Mouse (Mus musculus): ENCODE results near the gene Lbp.

The Lbp gene

GRCm38 (mm10) chr2:158308276-158308675, 2.0 kb downstream of the Lbp start:
- DNase-seq (ENCODE audit: low spot score in 2 of 2) = no peak

- no peak for DNase-seq (ENCODE audit: low spot score in 2 of 2)
Observed at GRCm38 (mm10) chr2:158313089-158313488, 6.8 kb downstream of the Lbp start.

- no peak for DNase-seq (ENCODE audit: low spot score in 2 of 2)
Observed at GRCm38 (mm10) chr2:158316371-158316770, 10.1 kb downstream of the Lbp start.

- DNase-seq (ENCODE audit: low spot score in 2 of 2) = peak in 1 of 2 experiments; percentile 66
Observed at GRCm38 (mm10) chr2:158317026-158317425, 10.7 kb downstream of the Lbp start.

- no peak for DNase-seq (ENCODE audit: low spot score in 2 of 2)
Observed at GRCm38 (mm10) chr2:158321596-158321995, 15.3 kb downstream of the Lbp start.

GRCm38 (mm10) chr2:158322845-158323244, 16.6 kb downstream of the Lbp start:
- DNase-seq (ENCODE audit: low spot score in 2 of 2) = no peak

- DNase-seq (ENCODE audit: low spot score in 2 of 2) = no peak
Observed at GRCm38 (mm10) chr2:158324531-158325190, 18.4 kb downstream of the Lbp start.

GRCm38 (mm10) chr2:158325609-158326008, 19.3 kb downstream of the Lbp start:
- no peak for DNase-seq (ENCODE audit: low spot score in 2 of 2)

GRCm38 (mm10) chr2:158334356-158334755, 28.1 kb downstream of the Lbp start:
- DNase-seq (ENCODE audit: low spot score in 2 of 2) = no peak

- no peak for DNase-seq (ENCODE audit: low spot score in 2 of 2)
Observed at GRCm38 (mm10) chr2:158337698-158338097, 31.4 kb downstream of the Lbp start.

GRCm38 (mm10) chr2:158339948-158340564, 33.8 kb downstream of the Lbp start:
- DNase-seq (ENCODE audit: low spot score in 2 of 2) = peak in 1 of 2 experiments; percentile 57

- no peak for DNase-seq (ENCODE audit: low spot score in 2 of 2)
Observed at GRCm38 (mm10) chr2:158341324-158341723, 35.0 kb downstream of the Lbp start.

GRCm38 (mm10) chr2:158343495-158343894, 37.2 kb downstream of the Lbp start:
- no peak for DNase-seq (ENCODE audit: low spot score in 2 of 2)

- no peak for DNase-seq (ENCODE audit: low spot score in 2 of 2)
Observed at GRCm38 (mm10) chr2:158346467-158346866, 40.2 kb downstream of the Lbp start.

GRCm38 (mm10) chr2:158347868-158348267, 41.6 kb downstream of the Lbp start:
- peak in 1 of 2 experiments; percentile 48 for DNase-seq (ENCODE audit: low spot score in 2 of 2)

GRCm38 (mm10) chr2:158352801-158353520, 46.7 kb downstream of the Lbp start:
- DNase-seq (ENCODE audit: low spot score in 2 of 2) = no peak

- no peak for DNase-seq (ENCODE audit: low spot score in 2 of 2)
Observed at GRCm38 (mm10) chr2:158354348-158355114, 48.2 kb downstream of the Lbp start.

- DNase-seq (ENCODE audit: low spot score in 2 of 2) = no peak
Observed at GRCm38 (mm10) chr2:158355238-158355637, 48.9 kb downstream of the Lbp start.

- no peak for DNase-seq (ENCODE audit: low spot score in 2 of 2)
Observed at GRCm38 (mm10) chr2:158356121-158356520, 49.8 kb downstream of the Lbp start.

GRCm38 (mm10) chr2:158359757-158360620, 53.7 kb downstream of the Lbp start:
- no peak for DNase-seq (ENCODE audit: low spot score in 2 of 2)
